Mouse (Mus musculus): ENCODE data around the gene Eml4.

DNA sequence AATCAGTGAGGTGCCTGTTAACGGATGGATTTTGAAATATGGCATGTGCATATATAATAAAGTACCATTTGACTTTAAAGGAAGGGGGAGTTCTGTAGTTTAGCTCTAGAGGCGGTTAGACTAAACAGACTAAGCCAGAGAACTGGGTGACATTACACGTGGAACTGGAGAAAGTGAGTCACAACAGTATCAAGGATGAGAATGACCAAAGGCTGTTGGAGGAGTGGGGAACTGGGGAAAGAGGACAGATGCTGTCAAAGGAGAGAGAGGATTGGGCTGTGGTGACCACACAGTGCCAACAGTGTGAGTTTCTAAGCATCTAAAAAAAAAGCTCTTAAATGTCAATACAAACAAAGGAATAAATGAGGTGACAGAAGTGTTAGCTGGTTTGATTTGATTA, 29.1 kb downstream of the Eml4 start:
- no peak for TF ChIP-seq USF1 (IDR thresholded peaks at IDR 0.05; ENCODE audit: low read depth, low read length)
- no peak for TF ChIP-seq USF2 (conservative IDR thresholded peaks at IDR 0.05; ENCODE audit: low read depth, low read length)
- TF ChIP-seq MYC (IDR thresholded peaks at IDR 0.05; ENCODE audit: low read depth, low read length): no peak
- TF ChIP-seq TCF12 (IDR thresholded peaks at IDR 0.05; ENCODE audit: low read depth, low read length): no peak
- TF ChIP-seq ZMIZ1 (IDR thresholded peaks at IDR 0.05; ENCODE audit: low read depth, low read length): no peak
- no peak for TF ChIP-seq CTCF (conservative IDR thresholded peaks at IDR 0.05 in 1 of 2, IDR thresholded peaks at IDR 0.05 in 1 of 2; ENCODE audit: low read depth in 2 of 2, low read length in 2 of 2)
- TF ChIP-seq MAZ (IDR thresholded peaks at IDR 0.05; ENCODE audit: low read depth, low read length): no peak
- no peak for TF ChIP-seq UBTF (IDR thresholded peaks at IDR 0.05; ENCODE audit: low read depth, low read length)
